Comparison of ENCODE assay signal across 11 mouse cellular contexts in genomic region chr11:53508152-53508551, GRCm38 (mm10). TPM values are rescaled to one million over a fixed set of nuclear protein-coding genes. Genes with fewer than 3 reads are reported as not detected.
DNase-seq lines count a peak whose midpoint lies in the region; ATAC-seq and TF ChIP-seq lines count a peak whose summit lies in the region.
"Had no signal": no experiment of that assay in that cellular context is flagged by ENCODE, and none has a peak within 500 bp of the region (broad histone marks: within the 10 kb centered on the region; RNA-seq: fewer than 3 reads in every experiment).

No protein-coding gene starts in this region.

- H3K4me2 ChIP-seq in kidney, embryonic 15.5 days = no peak overlapping the region
- peak overlapping the region; percentile 63 for H3K4me2 ChIP-seq in myocyte (ENCODE audit: low read depth)
- no peak overlapping the region for H3K4me2 ChIP-seq in midbrain, embryonic 11.5 days
- H3K4me2 ChIP-seq in forebrain, embryonic 14.5 days (ENCODE audit: low read length) = no peak overlapping the region
- H3K4me2 ChIP-seq: liver, embryonic 13.5 days had no signal

- TF ChIP-seq POLR2A in myocyte (IDR thresholded peaks at IDR 0.05; ENCODE audit: insufficient read length, low read depth) = peak; percentile 33

- H3K27ac ChIP-seq in kidney, embryonic 15.5 days = no peak overlapping the region
- H3K27ac ChIP-seq in midbrain, embryonic 11.5 days (ENCODE audit: low read depth, low read length) = no peak overlapping the region
- no peak overlapping the region for H3K27ac ChIP-seq in forebrain, embryonic 14.5 days (ENCODE audit: low read depth, low read length)
- H3K27ac ChIP-seq: liver, embryonic 13.5 days had no signal

- H3K9me3 ChIP-seq in kidney, embryonic 15.5 days (replicated peaks) = no peaks in the 10 kb centered on the region
- H3K9me3 ChIP-seq in midbrain, embryonic 11.5 days (ENCODE audit: control insufficient read depth, low read length) = no peaks in the 10 kb centered on the region
- H3K9me3 ChIP-seq in forebrain, embryonic 14.5 days (replicated peaks; ENCODE audit: control insufficient read depth, low read length) = no peaks in the 10 kb centered on the region
- H3K9me3 ChIP-seq: liver, embryonic 13.5 days had no signal

- H3K4me1 ChIP-seq in kidney, embryonic 15.5 days = no peaks in the 10 kb centered on the region
- H3K4me1 ChIP-seq in midbrain, embryonic 11.5 days (ENCODE audit: control insufficient read depth, insufficient read depth, low read length) = no peaks in the 10 kb centered on the region
- H3K4me1 ChIP-seq in forebrain, embryonic 14.5 days (ENCODE audit: control insufficient read depth, insufficient read depth, low read length) = no peaks in the 10 kb centered on the region

- DNase-seq in kidney, adult 11 months = peak; percentile 47
- peak; percentile 81 for DNase-seq in adrenal gland, postnatal 10 days
- DNase-seq in heart, adult 9 months (ENCODE audit: low spot score in 2 of 2) = peak; percentile 88
- DNase-seq in right cerebral cortex, postnatal 36 days (ENCODE audit: low spot score in 2 of 2) = no peak
- DNase-seq in midbrain, embryonic 11.5 days (ENCODE audit: low spot score, missing footprints) = no peak
- no peak for DNase-seq in forebrain, embryonic 14.5 days (ENCODE audit: low spot score)
- DNase-seq: liver, embryonic 13.5 days had no signal

- H3K9ac ChIP-seq in kidney, embryonic 15.5 days = no peak overlapping the region
- no peak overlapping the region for H3K9ac ChIP-seq in midbrain, embryonic 11.5 days (ENCODE audit: low read length)
- no peak overlapping the region for H3K9ac ChIP-seq in forebrain, embryonic 14.5 days (ENCODE audit: low read length)
- H3K9ac ChIP-seq: liver, embryonic 13.5 days had no signal

- no peak for ATAC-seq in kidney, embryonic 15.5 days (replicated peaks; ENCODE audit: low FRiP score)
- ATAC-seq in midbrain, embryonic 11.5 days (ENCODE audit: low FRiP score) = no peak
- no peak for ATAC-seq in forebrain, embryonic 14.5 days

- H3K36me3 ChIP-seq in kidney, embryonic 15.5 days = no peaks in the 10 kb centered on the region
- no peaks in the 10 kb centered on the region for H3K36me3 ChIP-seq in myocyte (ENCODE audit: control insufficient read depth, insufficient read depth)
- H3K36me3 ChIP-seq in midbrain, embryonic 11.5 days (ENCODE audit: control insufficient read depth, insufficient read depth, low read length) = no peaks in the 10 kb centered on the region
- H3K36me3 ChIP-seq in forebrain, embryonic 14.5 days (ENCODE audit: control insufficient read depth, insufficient read depth, low read length) = no peaks in the 10 kb centered on the region
- H3K36me3 ChIP-seq: liver, embryonic 13.5 days had no signal

- WGBS in kidney, embryonic 15.5 days = 69% methylated on average over 7 of the region's 7 CpGs
- 74% methylated on average over 7 of the region's 7 CpGs for WGBS in midbrain, embryonic 11.5 days
- WGBS in forebrain, embryonic 14.5 days = 69% methylated on average over 7 of the region's 7 CpGs

- H3K27me3 ChIP-seq in kidney, embryonic 15.5 days = no peaks in the 10 kb centered on the region
- no peaks in the 10 kb centered on the region for H3K27me3 ChIP-seq in myocyte (ENCODE audit: control insufficient read depth, insufficient read depth, insufficient read length)
- H3K27me3 ChIP-seq in midbrain, embryonic 11.5 days (ENCODE audit: control insufficient read depth, insufficient read depth, low read length) = no peaks in the 10 kb centered on the region
- no peaks in the 10 kb centered on the region for H3K27me3 ChIP-seq in forebrain, embryonic 14.5 days (replicated peaks; ENCODE audit: control insufficient read depth, insufficient read depth, low read length)

- H3K79me2 ChIP-seq in myocyte (ENCODE audit: control insufficient read depth, insufficient read depth) = no peaks in the 10 kb centered on the region

- H3K4me3 ChIP-seq in kidney, embryonic 15.5 days (replicated peaks) = no peak overlapping the region
- H3K4me3 ChIP-seq in myocyte = no peak overlapping the region
- H3K4me3 ChIP-seq in midbrain, embryonic 11.5 days (ENCODE audit: low read depth, low read length) = no peak overlapping the region
- H3K4me3 ChIP-seq in forebrain, embryonic 14.5 days (ENCODE audit: low read depth, low read length) = no peak overlapping the region
- H3K4me3 ChIP-seq: liver, embryonic 13.5 days had no signal

- no peak overlapping the region for H3ac ChIP-seq in myocyte (ENCODE audit: control insufficient read depth, insufficient read length)

TF ChIP-seq in myocyte, 11 proteins besides CTCF, POLR2A, EP300 and RAD21:
- TF ChIP-seq MYOG (IDR thresholded peaks at IDR 0.05; ENCODE audit: control insufficient read depth in 1 of 3, insufficient read depth in 1 of 3, insufficient read length in 2 of 3, low read depth in 2 of 3) (peak in 1 of 3 experiments; percentile 21), MYOD1 (IDR thresholded peaks at IDR 0.05; ENCODE audit: control insufficient read depth in 1 of 3, insufficient read length in 2 of 3, low read depth in 2 of 3) (peak in 1 of 3 experiments; percentile 19), USF1 (IDR thresholded peaks at IDR 0.05; ENCODE audit: low read depth) (no peak), REST (IDR thresholded peaks at IDR 0.05; ENCODE audit: insufficient read depth, insufficient read length) (no peak), POLR2AphosphoS2 (IDR thresholded peaks at IDR 0.05; ENCODE audit: insufficient read length, low read depth) (no peak), MAX (IDR thresholded peaks at IDR 0.05; ENCODE audit: low read depth) (no peak), TCF3 (IDR thresholded peaks at IDR 0.05; ENCODE audit: insufficient read length, low read depth) (no peak), TCF12 (IDR thresholded peaks at IDR 0.05; ENCODE audit: insufficient read depth, poor library complexity, severe bottlenecking) (peak; percentile 14), E2F4 (IDR thresholded peaks at IDR 0.05; ENCODE audit: insufficient read depth) (no peak), CEBPB (IDR thresholded peaks at IDR 0.05; ENCODE audit: insufficient read depth, poor library complexity, severe bottlenecking) (peak; percentile 100), SRF (IDR thresholded peaks at IDR 0.05; ENCODE audit: control insufficient read depth, insufficient read length, low read depth) (no peak)
TF ChIP-seq in myocyte: peak in this region for 4.

RNA-seq across cellular contexts. Expression of gene Sept8, which starts 10.9 kb away (rescaled TPM):
- polyA plus RNA-seq in kidney, embryonic 15.5 days (2015; fragmentation: Nextera tagmentation; extraction: Ambion mirVana) = 21.9 and 25.6 TPM in 2 replicates
- 10 to 100 TPM; 41.2 to 49.2 TPM for total RNA-seq in adrenal gland, postnatal 10 days (2021)
- polyA plus RNA-seq in myocyte (2012; fragmentation: generic; extraction: Trizol) = 92.4 TPM
- polyA plus RNA-seq in midbrain, embryonic 11.5 days (2014; fragmentation: Nextera tagmentation; extraction: Ambion mirVana) = 11.6 and 14.9 TPM in 2 replicates
- 12.3 and 16.7 TPM in 2 replicates for polyA plus RNA-seq in forebrain, embryonic 14.5 days (2014; fragmentation: Nextera tagmentation; extraction: Ambion mirVana)

RNA-seq across cellular contexts. Expression of gene Sowaha, which starts 28.1 kb away (rescaled TPM):
- 0.23 and 0.32 TPM in 2 replicates for polyA plus RNA-seq in kidney, embryonic 15.5 days (2015; fragmentation: Nextera tagmentation; extraction: Ambion mirVana)
- under 1 TPM; 0.60 to 0.94 TPM for total RNA-seq in adrenal gland, postnatal 10 days (2021)
- polyA plus RNA-seq in myocyte (2012; fragmentation: generic; extraction: Trizol) = not detected
- polyA plus RNA-seq in midbrain, embryonic 11.5 days (2014; fragmentation: Nextera tagmentation; extraction: Ambion mirVana) = 0.05 and 0.15 TPM in 2 replicates
- 1.2 and 1.7 TPM in 2 replicates for polyA plus RNA-seq in forebrain, embryonic 14.5 days (2014; fragmentation: Nextera tagmentation; extraction: Ambion mirVana)

RNA-seq across cellular contexts. Expression of gene Gm9945, which starts 28.2 kb away (rescaled TPM):
- not detected in 2 replicates for polyA plus RNA-seq in kidney, embryonic 15.5 days (2015; fragmentation: Nextera tagmentation; extraction: Ambion mirVana)
- not detected for total RNA-seq in adrenal gland, postnatal 10 days (2021)
- polyA plus RNA-seq in myocyte (2012; fragmentation: generic; extraction: Trizol) = not detected
- 0.15 TPM in 1 of 2 replicates, not detected in the other for polyA plus RNA-seq in midbrain, embryonic 11.5 days (2014; fragmentation: Nextera tagmentation; extraction: Ambion mirVana)
- polyA plus RNA-seq in forebrain, embryonic 14.5 days (2014; fragmentation: Nextera tagmentation; extraction: Ambion mirVana) = 0.19 TPM in 1 of 2 replicates, not detected in the other

RNA-seq across cellular contexts. Expression of gene Gm9837, which starts 37.9 kb away (rescaled TPM):
- polyA plus RNA-seq in kidney, embryonic 15.5 days (2015; fragmentation: Nextera tagmentation; extraction: Ambion mirVana) = not detected in 2 replicates
- total RNA-seq in adrenal gland, postnatal 10 days (2021) = not detected
- polyA plus RNA-seq in myocyte (2012; fragmentation: generic; extraction: Trizol) = not detected
- polyA plus RNA-seq in midbrain, embryonic 11.5 days (2014; fragmentation: Nextera tagmentation; extraction: Ambion mirVana) = not detected in 2 replicates
- not detected in 2 replicates for polyA plus RNA-seq in forebrain, embryonic 14.5 days (2014; fragmentation: Nextera tagmentation; extraction: Ambion mirVana)
- total RNA-seq: left cerebral cortex, adult 18-20 months had no signal
- polyA plus RNA-seq: cortical plate, adult 2 months; liver, embryonic 13.5 days had no signal

RNA-seq across cellular contexts. Expression of gene Shroom1, which starts 51.1 kb away (rescaled TPM):
- polyA plus RNA-seq in kidney, embryonic 15.5 days (2015; fragmentation: Nextera tagmentation; extraction: Ambion mirVana) = 1.7 and 2.3 TPM in 2 replicates
- total RNA-seq in adrenal gland, postnatal 10 days (2021) = 1 to 10 TPM; 3.2 to 5.4 TPM
- polyA plus RNA-seq in myocyte (2012; fragmentation: generic; extraction: Trizol) = 0.88 TPM
- polyA plus RNA-seq in midbrain, embryonic 11.5 days (2014; fragmentation: Nextera tagmentation; extraction: Ambion mirVana) = 1.6 and 1.9 TPM in 2 replicates
- polyA plus RNA-seq in forebrain, embryonic 14.5 days (2014; fragmentation: Nextera tagmentation; extraction: Ambion mirVana) = 1.5 and 1.7 TPM in 2 replicates

Comparison
In these comparisons a context has a peak if more than half of its experiments do, and no peak if none do; other contexts are left out.
1. DNase-seq: peak in kidney, adult 11 months (single experiment), adrenal gland, postnatal 10 days (single experiment) and heart, adult 9 months (2 of 2); none in right cerebral cortex, postnatal 36 days (0 of 2), midbrain, embryonic 11.5 days (single experiment) and forebrain, embryonic 14.5 days (single experiment).